Mouse (Mus musculus) activated CD4-positive, CD25-positive, alpha-beta regulatory T cell, adult 9 weeks (primary cell): ENCODE results near the gene Hs3st2. TPM values are rescaled to one million over a fixed set of nuclear protein-coding genes. Genes with fewer than 3 reads are reported as not detected.

ENCODE experiments used
- polyA plus RNA-seq: library from polyadenylated mRNA; unstranded; fragments of 100-300 nt; shearing (Covaris generic); gene quantifications from one replicate; pipeline ENCODE4 v1.2.1, GENCODE M21; 2017

Hs3st2 gene
- polyA plus RNA-seq = not detected

GRCm38 (mm10) chr7:121391225-121391983 lies at the start of gene Hs3st2:
Hs3st2 (plus strand) TSS chr7:121391859.

